Mouse (Mus musculus): ENCODE measurements around the gene Ift57.

The Ift57 gene

GRCm38 (mm10) chr16:49790575-49791465 lies 91.8 kb downstream of the Ift57 start:
- DNase-seq (ENCODE audit: low spot score in 2 of 2), result no peak

- no peak for DNase-seq (ENCODE audit: low spot score in 2 of 2)
Observed at GRCm38 (mm10) chr16:49792446-49792878, 93.4 kb downstream of the Ift57 start.

- no peak for DNase-seq (ENCODE audit: low spot score in 2 of 2)
Observed at GRCm38 (mm10) chr16:49793596-49793995, 94.6 kb downstream of the Ift57 start.

GRCm38 (mm10) chr16:49796271-49796670 lies 97.2 kb downstream of the Ift57 start:
- no peak for DNase-seq (ENCODE audit: low spot score in 2 of 2)

- no peak for DNase-seq (ENCODE audit: low spot score in 2 of 2)
Observed at GRCm38 (mm10) chr16:49796954-49797353, 97.9 kb downstream of the Ift57 start.

- no peak for DNase-seq (ENCODE audit: low spot score in 2 of 2)
Observed at GRCm38 (mm10) chr16:49798790-49799189, 99.8 kb downstream of the Ift57 start.

- DNase-seq (ENCODE audit: low spot score in 2 of 2), result no peak
Observed at GRCm38 (mm10) chr16:49799597-49800561, 100.8 kb downstream of the Ift57 start, which contains the start of gene Cd47. Gene Cd47 (plus strand): TSS chr16:49800533.

- DNase-seq (ENCODE audit: low spot score in 2 of 2), result no peak
Observed at GRCm38 (mm10) chr16:49800996-49801395, 102.0 kb downstream of the Ift57 start.

- DNase-seq (ENCODE audit: low spot score in 2 of 2), result no peak
Observed at GRCm38 (mm10) chr16:49801399-49801798, 102.4 kb downstream of the Ift57 start.

GRCm38 (mm10) chr16:49802993-49803392 lies 104.0 kb downstream of the Ift57 start:
- DNase-seq (ENCODE audit: low spot score in 2 of 2), result no peak

- DNase-seq (ENCODE audit: low spot score in 2 of 2), result no peak
Observed at GRCm38 (mm10) chr16:49803932-49804461, 105.0 kb downstream of the Ift57 start.

- no peak for DNase-seq (ENCODE audit: low spot score in 2 of 2)
Observed at GRCm38 (mm10) chr16:49806920-49807319, 107.9 kb downstream of the Ift57 start.

GRCm38 (mm10) chr16:49807419-49807841 lies 108.4 kb downstream of the Ift57 start:
- DNase-seq (ENCODE audit: low spot score in 2 of 2), result no peak

GRCm38 (mm10) chr16:49807862-49808430 lies 108.9 kb downstream of the Ift57 start:
- no peak for DNase-seq (ENCODE audit: low spot score in 2 of 2)

GRCm38 (mm10) chr16:49811897-49812296 lies 112.9 kb downstream of the Ift57 start:
- no peak for DNase-seq (ENCODE audit: low spot score in 2 of 2)

GRCm38 (mm10) chr16:49812821-49813616 lies 114.0 kb downstream of the Ift57 start:
- DNase-seq (ENCODE audit: low spot score in 2 of 2), result no peak

- DNase-seq (ENCODE audit: low spot score in 2 of 2), result no peak
Observed at GRCm38 (mm10) chr16:49814419-49814818, 115.4 kb downstream of the Ift57 start.

Measured in frontal cortex, postnatal 10 days (tissue).